Mouse (Mus musculus) megakaryocyte, adult 5-6 weeks (primary cell): ENCODE measurements around the gene Taf1. TPM values are rescaled to one million over a fixed set of nuclear protein-coding genes. Genes with fewer than 3 reads are reported as not detected.

Experiments
- ATAC-seq: 2 replicates; pipeline ENCODE4 v1.8.0; 2016; ENCODE audit warnings: mild to moderate bottlenecking, inconsistent platforms; ENCODE audit not compliant: poor library complexity, severe bottlenecking
- total RNA-seq, 2 experiments: library from RNA; stranded (forward) in 1 of 2; stranded (reverse) in 1 of 2; fragments of 153-499, 151-499 nt in 1 of 2; fragments of 221-1000, 200-1000 nt in 1 of 2; gene quantifications; 2 replicates each; pipeline versions ENCODE4 v1.2.3 to v1.2.4; 2015 to 2017

The Taf1 gene
- total RNA-seq, 2 experiments from 2014 or later: 37.6 to 46.7 TPM

DNA sequence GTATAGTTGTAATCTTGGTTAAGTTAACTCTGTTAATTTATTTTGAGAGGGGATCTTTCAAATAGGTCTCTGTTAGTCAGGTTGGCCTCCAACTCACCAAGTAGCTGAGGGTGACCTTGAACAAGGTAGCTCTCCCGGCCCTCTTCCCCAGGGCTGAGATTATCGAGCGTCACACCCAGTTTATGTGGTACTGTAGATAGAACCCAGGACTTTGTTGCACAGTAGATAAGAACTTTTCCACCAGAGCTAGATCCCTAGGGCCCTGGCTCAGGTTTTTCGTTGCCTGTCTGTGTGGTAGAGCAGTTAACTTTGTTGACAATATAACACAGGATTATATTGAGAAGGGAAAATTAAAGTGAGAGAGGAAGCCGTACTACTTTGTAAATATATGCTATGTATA lies 114.1 kb downstream of the Taf1 start:
- no peak for ATAC-seq

Other genes starting within 250 kb of the Taf1 start
- gene Nlgn3, start 233.6 kb upstream of the Taf1 start, total RNA-seq (2015): 0.04 TPM in 1 of 2 replicates, not detected in the other
- not detected in 2 replicates for gene Nlgn3, start 233.6 kb upstream of the Taf1 start, total RNA-seq (2017)
- not detected in 2 replicates for gene Gjb1, start 156.4 kb upstream of the Taf1 start, total RNA-seq (2015)
- gene Gjb1, start 156.4 kb upstream of the Taf1 start, total RNA-seq (2017): not detected in 2 replicates
- gene Zmym3, start 111.9 kb upstream of the Taf1 start, total RNA-seq (2015): 19.2 and 35.4 TPM in 2 replicates
- gene Zmym3, start 111.9 kb upstream of the Taf1 start, total RNA-seq (2017): 12.6 and 20.2 TPM in 2 replicates
- gene Nono, start 103.4 kb upstream of the Taf1 start, total RNA-seq (2015): 190 and 195 TPM in 2 replicates
- gene Nono, start 103.4 kb upstream of the Taf1 start, total RNA-seq (2017): 374 and 382 TPM in 2 replicates
- gene Itgb1bp2, start 83.6 kb upstream of the Taf1 start, total RNA-seq (2015): 0.11 and 1.5 TPM in 2 replicates
- gene Itgb1bp2, start 83.6 kb upstream of the Taf1 start, total RNA-seq (2017): 0.29 and 1.2 TPM in 2 replicates
- gene Ogt, start 107.3 kb downstream of the Taf1 start, total RNA-seq (2015): 161 and 177 TPM in 2 replicates
- gene Ogt, start 107.3 kb downstream of the Taf1 start, total RNA-seq (2017): 72.4 and 88.5 TPM in 2 replicates
- 3.4 and 4.4 TPM in 2 replicates for gene Cxcr3, start 201.5 kb downstream of the Taf1 start, total RNA-seq (2015)
- 4.1 TPM in 2 replicates for gene Cxcr3, start 201.5 kb downstream of the Taf1 start, total RNA-seq (2017)